Mouse (Mus musculus) MEL (cell line): ENCODE measurements around the gene Gtf2i. TPM values are rescaled to one million over a fixed set of nuclear protein-coding genes. Genes with fewer than 3 reads are reported as not detected.

Source experiments
- DNase-seq: peaks from one replicate; pipeline ENCODE4 v3.0.0; 2011; ENCODE audit warnings: low read depth, low spot score
- H3K27ac ChIP-seq: 2 replicates; pipeline ENCODE4 v1.5.1; 2012; ENCODE audit warnings: low read depth, mild to moderate bottlenecking, control low read depth, low read length, moderate library complexity; ENCODE audit not compliant: control insufficient read depth
- H3K27me3 ChIP-seq, 2 experiments: fragments of 150-350 bp in 1 of 2; sonication (generic) in 1 of 2; 2 replicates each; pipeline ENCODE4 v1.6.1; 2012; ENCODE audit warnings: low read length in 2 of 2, mild to moderate bottlenecking in 2 of 2, improper control_type of control experiment in 1 of 2, moderate library complexity in 1 of 2; ENCODE audit not compliant: insufficient read depth in 2 of 2, control insufficient read depth in 1 of 2
- H3K36me3 ChIP-seq, 2 experiments: 2 replicates each; pipeline ENCODE4 v1.6.1; 2012 to 2014; ENCODE audit warnings: low read length in 2 of 2, improper control_type of control experiment in 1 of 2, inconsistent platforms in 1 of 2, mild to moderate bottlenecking in 1 of 2; ENCODE audit not compliant: insufficient read depth in 2 of 2, control insufficient read depth in 1 of 2
- H3K4me1 ChIP-seq, 2 experiments: fragments of 150-350 bp in 1 of 2; sonication (generic) in 1 of 2; 2 replicates each; pipeline ENCODE4 v1.6.1; 2012; ENCODE audit warnings: low read length in 2 of 2, improper control_type of control experiment in 1 of 2, mild to moderate bottlenecking in 1 of 2; ENCODE audit not compliant: insufficient read depth in 2 of 2, control insufficient read depth in 1 of 2
- H3K4me3 ChIP-seq, 2 experiments: fragments of 150-350 bp in 1 of 2; sonication (generic) in 1 of 2; 2 replicates each; pipeline ENCODE4 v1.5.1; 2012; ENCODE audit warnings: low read depth in 2 of 2, low read length in 2 of 2, mild to moderate bottlenecking in 2 of 2, moderate library complexity in 2 of 2, control low read depth in 1 of 2, improper control_type of control experiment in 1 of 2; ENCODE audit not compliant: control insufficient read depth in 1 of 2, insufficient read depth in 1 of 2
- H3K79me2 ChIP-seq: 2 replicates; pipeline ENCODE4 v1.6.1; 2012; ENCODE audit warnings: mild to moderate bottlenecking, low read length, moderate library complexity; ENCODE audit not compliant: control insufficient read depth, poor library complexity, insufficient read depth
- H3K9ac ChIP-seq: 2 replicates; pipeline ENCODE4 v1.6.1; 2012; ENCODE audit warnings: low read depth, mild to moderate bottlenecking, control low read depth, low read length, moderate library complexity; ENCODE audit not compliant: control insufficient read depth, poor library complexity, severe bottlenecking
- H3K9me3 ChIP-seq: fragments of 150-350 bp; sonication (generic); replicated peaks from 2 replicates; pipeline ENCODE4 v1.6.1; 2012; ENCODE audit warnings: mild to moderate bottlenecking, low read length, improper control_type of control experiment, moderate library complexity; ENCODE audit not compliant: insufficient read depth
- BHLHE40 ChIP-seq: IDR thresholded peaks from 2 replicates; pipeline ENCODE4 v1.6.1; 2012; ENCODE audit warnings: low read depth, mild to moderate bottlenecking, inconsistent platforms, low read length, improper control_type of control experiment, borderline replicate concordance
- CHD2 ChIP-seq: IDR thresholded peaks from 2 replicates; pipeline ENCODE4 v1.6.1; 2011; ENCODE audit warnings: low read length, improper control_type of control experiment
- CTCF ChIP-seq, 3 experiments: IDR thresholded peaks in 2 of 3; conservative IDR thresholded peaks in 1 of 3; 2 replicates each; pipeline ENCODE4 v1.5.1; 2011 to 2012; ENCODE audit warnings: low read length in 3 of 3, low read depth in 2 of 3, mild to moderate bottlenecking in 2 of 3, improper control_type of control experiment in 1 of 3, inconsistent platforms in 1 of 3, mixed read lengths in 1 of 3, moderate library complexity in 1 of 3; ENCODE audit not compliant: control insufficient read depth in 1 of 3, insufficient read depth in 1 of 3, poor library complexity in 1 of 3, severe bottlenecking in 1 of 3
- E2F4 ChIP-seq: IDR thresholded peaks from 2 replicates; pipeline ENCODE4 v1.6.1; 2011; ENCODE audit warnings: low read depth, low read length, improper control_type of control experiment, borderline replicate concordance
- EP300 ChIP-seq, 2 experiments: IDR thresholded peaks; 2 replicates each; pipeline ENCODE4 v1.6.1; 2011; ENCODE audit warnings: improper control_type of control experiment in 2 of 2, low read length in 2 of 2, low read depth in 1 of 2, mild to moderate bottlenecking in 1 of 2
- ETS1 ChIP-seq: IDR thresholded peaks from 2 replicates; pipeline ENCODE4 v1.6.1; 2012; ENCODE audit warnings: low read depth, mild to moderate bottlenecking, inconsistent platforms, low read length, improper control_type of control experiment, moderate library complexity
- GATA1 ChIP-seq: IDR thresholded peaks from 2 replicates; pipeline ENCODE4 v1.6.1; 2011; ENCODE audit warnings: low read depth, low read length, improper control_type of control experiment
- HCFC1 ChIP-seq: IDR thresholded peaks from 2 replicates; pipeline ENCODE4 v1.6.1; 2012; ENCODE audit warnings: low read depth, mild to moderate bottlenecking, inconsistent platforms, low read length, improper control_type of control experiment, moderate library complexity
- JUND ChIP-seq: IDR thresholded peaks from 2 replicates; pipeline ENCODE4 v1.6.1; 2011; ENCODE audit warnings: low read depth, mild to moderate bottlenecking, improper control_type of control experiment, low read length
- KAT2A ChIP-seq: conservative IDR thresholded peaks from 2 replicates; pipeline ENCODE4 v1.6.1; 2012; ENCODE audit warnings: low read depth, low read length, improper control_type of control experiment, inconsistent platforms
- MAFK ChIP-seq: IDR thresholded peaks from 2 replicates; pipeline ENCODE4 v1.6.1; 2011; ENCODE audit warnings: low read depth, mild to moderate bottlenecking, low read length, improper control_type of control experiment, borderline replicate concordance
- MEF2A ChIP-seq: IDR thresholded peaks from 2 replicates; pipeline ENCODE4 v1.6.1; 2014; ENCODE audit warnings: low read depth, mild to moderate bottlenecking, inconsistent platforms, low read length, improper control_type of control experiment; ENCODE audit not compliant: poor library complexity, insufficient replicate concordance, severe bottlenecking; ENCODE audit errors: extremely low read depth
- MYB ChIP-seq: IDR thresholded peaks from 2 replicates; pipeline ENCODE4 v1.6.1; 2011; ENCODE audit warnings: mild to moderate bottlenecking, low read depth, low read length, improper control_type of control experiment
- MYC ChIP-seq: IDR thresholded peaks from 2 replicates; pipeline ENCODE4 v1.6.1; 2011; ENCODE audit warnings: low read depth, mild to moderate bottlenecking, low read length, improper control_type of control experiment, moderate library complexity
- NELFE ChIP-seq: IDR thresholded peaks from 2 replicates; pipeline ENCODE4 v1.6.1; 2011; ENCODE audit warnings: low read depth, low read length, improper control_type of control experiment
- NRF1 ChIP-seq: IDR thresholded peaks from 2 replicates; pipeline ENCODE4 v1.6.1; 2014; ENCODE audit warnings: low read depth, mild to moderate bottlenecking, inconsistent platforms, low read length, improper control_type of control experiment, moderate library complexity; ENCODE audit not compliant: poor library complexity, insufficient read depth, severe bottlenecking
- POLR2AphosphoS2 ChIP-seq: IDR thresholded peaks from 2 replicates; pipeline ENCODE4 v1.6.1; 2011; ENCODE audit warnings: low read length, improper control_type of control experiment
- POLR2AphosphoS5 ChIP-seq: IDR thresholded peaks from 2 replicates; pipeline ENCODE4 v1.6.1; 2012; ENCODE audit warnings: low read depth, borderline replicate concordance, mild to moderate bottlenecking, inconsistent platforms, low read length, moderate library complexity, mixed read lengths
- RAD21 ChIP-seq: IDR thresholded peaks from 2 replicates; pipeline ENCODE4 v1.6.1; 2011; ENCODE audit warnings: mild to moderate bottlenecking, low read depth, low read length, improper control_type of control experiment
- SIN3A ChIP-seq: IDR thresholded peaks from 2 replicates; pipeline ENCODE4 v1.6.1; 2012; ENCODE audit warnings: low read length, improper control_type of control experiment, inconsistent platforms
- SMC3 ChIP-seq: IDR thresholded peaks from 2 replicates; pipeline ENCODE4 v1.6.1; 2011; ENCODE audit warnings: low read depth, low read length, improper control_type of control experiment
- TAL1 ChIP-seq: IDR thresholded peaks from 2 replicates; pipeline ENCODE4 v1.6.1; 2012; ENCODE audit warnings: mild to moderate bottlenecking, inconsistent platforms, low read length, moderate library complexity, mixed read lengths
- TBP ChIP-seq: IDR thresholded peaks from 2 replicates; pipeline ENCODE4 v1.8.0; 2011; ENCODE audit warnings: low read depth, low read length, improper control_type of control experiment
- UBTF ChIP-seq: IDR thresholded peaks from 2 replicates; pipeline ENCODE4 v1.6.1; 2012; ENCODE audit warnings: low read depth, mild to moderate bottlenecking, inconsistent platforms, low read length, improper control_type of control experiment, moderate library complexity, borderline replicate concordance; ENCODE audit not compliant: insufficient read depth
- USF1 ChIP-seq: IDR thresholded peaks from 2 replicates; pipeline ENCODE4 v1.6.1; 2014; ENCODE audit warnings: low read depth, mild to moderate bottlenecking, inconsistent platforms, low read length, improper control_type of control experiment, moderate library complexity
- USF2 ChIP-seq, 2 experiments: IDR thresholded peaks; 2 replicates each; pipeline ENCODE4 v1.6.1; 2011 to 2012; ENCODE audit warnings: improper control_type of control experiment in 2 of 2, low read length in 2 of 2, borderline replicate concordance in 1 of 2, inconsistent platforms in 1 of 2, low read depth in 1 of 2, mild to moderate bottlenecking in 1 of 2; ENCODE audit not compliant: insufficient read depth in 1 of 2
- ZC3H11A ChIP-seq: IDR thresholded peaks from 2 replicates; pipeline ENCODE4 v1.6.1; 2012; ENCODE audit warnings: low read depth, mild to moderate bottlenecking, inconsistent platforms, low read length, improper control_type of control experiment
- ZMIZ1 ChIP-seq: IDR thresholded peaks from 2 replicates; pipeline ENCODE4 v1.6.1; 2012; ENCODE audit warnings: low read depth, mild to moderate bottlenecking, inconsistent platforms, low read length, improper control_type of control experiment, moderate library complexity
- ZNF384 ChIP-seq: IDR thresholded peaks from 2 replicates; pipeline ENCODE4 v1.6.1; 2012; ENCODE audit warnings: low read depth, mild to moderate bottlenecking, inconsistent platforms, low read length, improper control_type of control experiment
- polyA plus RNA-seq, 2 experiments: library from polyadenylated mRNA; stranded (reverse) in 1 of 2; unstranded in 1 of 2; fragments of >175 nt in 1 of 2; fragments of >200 nt in 1 of 2; gene quantifications; 2 replicates each; pipeline versions ENCODE4 v1.2.1 to v1.2.4; 2012; ENCODE audit warnings: low replicate concordance in 2 of 2, low read depth in 1 of 2; ENCODE audit not compliant: insufficient read length in 2 of 2, insufficient read depth in 1 of 2, missing spikeins in 1 of 2
- total RNA-seq: library from RNA; depleted of rRNA; stranded (reverse); fragments of 300-350 nt; gene quantifications from 2 replicates; pipeline ENCODE4 v1.2.3, GENCODE M21; 2012

Gtf2i gene
- total and polyA plus RNA-seq, 3 experiments: 46.7 to 151 (median 128) TPM

- DNase-seq: no peak
- TF ChIP-seq SMC3 (no peak), NRF1 (no peak), BHLHE40 (no peak), ETS1 (no peak)
- H3K27me3 ChIP-seq: no peaks in the 10 kb centered on the region
- H3K36me3 ChIP-seq: peaks cover 0 to 2% of the 10 kb centered on the region in 2 experiments; a peak in 1 of 4 replicates
- no peaks in the 10 kb centered on the region for H3K9me3 ChIP-seq
- H3K79me2 ChIP-seq: no peaks in the 10 kb centered on the region; the same call in 1 of the 2 replicates
- H3K4me3 ChIP-seq: no peak overlapping the region
- peaks cover 2 to 19% of the 10 kb centered on the region in 2 experiments; a peak in 2 of 4 replicates for H3K4me1 ChIP-seq
- no peak overlapping the region for H3K27ac ChIP-seq
- no peak overlapping the region for H3K9ac ChIP-seq
These were observed 86.3 kb downstream of the Gtf2i start for GRCm38 (mm10) chr5:134228249-134228638.

GRCm38 (mm10) chr5:134227574-134228248 lies 86.8 kb downstream of the Gtf2i start:
- H3K36me3 ChIP-seq: peaks cover 0 to 2% of the 10 kb centered on the region in 2 experiments; a peak in 1 of 4 replicates
- H3K27ac ChIP-seq: no peak overlapping the region
- no peaks in the 10 kb centered on the region for H3K9me3 ChIP-seq
- H3K4me3 ChIP-seq: no peak overlapping the region
- H3K4me1 ChIP-seq: peaks cover 2 to 19% of the 10 kb centered on the region in 2 experiments; a peak in 2 of 4 replicates
- H3K9ac ChIP-seq: no peak overlapping the region
- H3K27me3 ChIP-seq: no peaks in the 10 kb centered on the region
- DNase-seq: peak; percentile 71
- no peaks in the 10 kb centered on the region; the same call in 1 of the 2 replicates for H3K79me2 ChIP-seq
- TF ChIP-seq USF2 (IDR thresholded peaks at IDR 0.05; ENCODE audit: borderline replicate concordance in 1 of 2, insufficient read depth in 1 of 2, low read depth in 1 of 2, low read length in 2 of 2) (no peak), SMC3 (peak; percentile 62), CHD2 (no peak), KAT2A (no peak), SIN3A (no peak), ZMIZ1 (no peak), NRF1 (no peak), POLR2AphosphoS5 (no peak), GATA1 (no peak), MEF2A (no peak), RAD21 (peak; percentile 37), MYC (no peak), NELFE (no peak), ETS1 (no peak), ZNF384 (no peak), UBTF (no peak), POLR2AphosphoS2 (no peak), E2F4 (no peak), MAFK (no peak), MYB (no peak), BHLHE40 (no peak), JUND (no peak), HCFC1 (no peak), USF1 (no peak), TAL1 (no peak), CTCF (IDR thresholded peaks at IDR 0.05 in 2 of 3, conservative IDR thresholded peaks at IDR 0.05 in 1 of 3; ENCODE audit: control insufficient read depth in 1 of 3, insufficient read depth in 1 of 3, low read depth in 2 of 3, low read length in 3 of 3, poor library complexity in 1 of 3, severe bottlenecking in 1 of 3) (peak; percentile 42 to 61 (median 60)), ZC3H11A (0 out of 2 replicates have a peak, but pooled peaks have one; percentile 20), EP300 (IDR thresholded peaks at IDR 0.05; ENCODE audit: low read depth in 1 of 2, low read length in 2 of 2) (no peak), TBP (no peak)
